Mouse (Mus musculus): ENCODE results near the gene Btg1-ps1.
"Not testable (repeated sequence)": the region's sequence is repeated elsewhere in the genome, so short reads cannot be mapped to it uniquely, and the experiment has no call there.

Btg1-ps1 gene

GRCm38 (mm10) chrX:38018597-38018996, at the start of gene Btg1-ps1:
TSS of gene Btg1-ps1 (minus strand) at chrX:38018815.
- DNase-seq (ENCODE audit: low read depth, low spot score): not testable (repeated sequence)

GRCm38 (mm10) chrX:38066175-38066574, 47.6 kb upstream of the Btg1-ps1 start, which contains the start of gene Rhox10:
TSS of gene Rhox10 (plus strand) at chrX:38066475.
- no peak for DNase-seq (ENCODE audit: low read depth, low spot score)

GRCm38 (mm10) chrX:38061544-38061943, 42.9 kb upstream of the Btg1-ps1 start:
- no peak for DNase-seq (ENCODE audit: low read depth, low spot score)

GRCm38 (mm10) chrX:38043014-38043413, 24.4 kb upstream of the Btg1-ps1 start, which contains the start of gene Btg1-ps2:
TSS of gene Btg1-ps2 (minus strand) at chrX:38043114.
- DNase-seq (ENCODE audit: low read depth, low spot score): not testable (repeated sequence)

GRCm38 (mm10) chrX:38039666-38040065, 21.1 kb upstream of the Btg1-ps1 start:
- DNase-seq (ENCODE audit: low read depth, low spot score): no peak

GRCm38 (mm10) chrX:38033841-38034240, 15.2 kb upstream of the Btg1-ps1 start:
- no peak for DNase-seq (ENCODE audit: low read depth, low spot score)

- DNase-seq (ENCODE audit: low read depth, low spot score): no peak
These were observed 9.9 kb downstream of the Btg1-ps1 start for GRCm38 (mm10) chrX:38008756-38009155.

Data from skeletal muscle tissue, adult 2 months (tissue).